Mouse (Mus musculus): ENCODE measurements at regions not wholly inside any gene's neighbourhood (a gene's known extent, or its start where the extent isn't known, plus 50 kb on each side); places are given as distances from the start of the nearest gene placed in this dataset.

DNA sequence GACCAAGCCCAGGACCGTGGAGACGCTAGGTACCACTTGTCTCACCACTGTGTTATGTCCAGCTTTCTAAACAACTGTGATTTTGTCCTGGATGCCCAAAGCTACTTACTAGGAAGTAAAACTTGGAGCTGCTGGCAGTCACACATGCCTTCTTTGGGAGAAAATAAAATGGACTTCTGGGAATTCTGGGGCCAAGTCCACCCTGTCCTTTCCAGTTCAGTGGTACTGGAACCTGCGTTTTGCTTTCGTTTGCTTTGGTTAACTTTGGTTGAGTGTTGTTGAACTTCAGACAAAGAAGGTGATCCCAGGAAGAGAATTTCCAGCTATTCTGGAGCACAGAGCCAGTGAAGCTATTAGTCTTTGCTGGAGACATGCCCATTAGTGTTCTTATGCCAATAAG, 139.8 kb downstream of the Gm9817 start:
- DNase-seq: no peak

DNA sequence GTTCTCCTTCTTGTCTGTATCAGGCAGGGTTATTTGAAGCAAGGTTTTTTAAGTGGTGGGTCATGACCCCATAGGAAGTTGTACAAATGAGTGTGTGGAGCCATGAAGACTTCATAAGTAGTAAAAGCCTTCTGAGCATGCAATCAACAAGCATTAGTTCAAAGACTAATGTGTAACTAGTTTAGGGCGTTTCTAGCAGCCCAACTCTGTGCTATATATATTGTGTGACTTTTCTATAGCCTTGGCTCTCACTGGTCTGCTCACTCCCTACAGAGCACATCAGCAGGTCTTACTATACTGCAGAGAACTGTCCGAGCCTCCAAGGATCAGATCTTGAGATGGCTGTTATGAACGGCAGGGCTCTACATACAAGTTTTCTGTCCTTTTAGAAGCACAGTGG, 141.2 kb downstream of the Gm9817 start:
- DNase-seq: no peak

GRCm38 (mm10) chr13:45230804-45231203, 152.3 kb downstream of the Gm9817 start:
- DNase-seq: no peak

- DNase-seq: no peak
Observed at GRCm38 (mm10) chr13:45235236-45235635, 154.3 kb upstream of the Mylip start.

DNA sequence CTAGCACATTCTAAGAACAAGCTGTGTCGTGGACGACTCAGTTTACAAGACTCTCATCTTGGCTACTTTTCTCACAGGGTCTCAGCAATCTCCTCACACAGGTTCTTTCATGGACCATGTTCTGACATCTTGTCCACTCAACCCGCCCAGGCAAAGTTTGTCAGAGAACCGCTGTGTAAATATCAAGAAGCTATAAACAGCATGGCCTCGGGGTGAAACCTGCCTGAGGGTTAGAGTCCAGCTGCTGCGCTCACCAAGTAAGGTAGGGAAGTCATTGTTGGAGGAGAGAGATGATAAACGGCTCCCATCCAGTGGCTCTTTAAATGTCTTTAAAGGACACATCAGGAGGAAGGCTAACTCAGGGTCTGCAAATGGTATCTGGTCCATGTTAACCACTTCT, 151.3 kb upstream of the Mylip start:
- no peak for DNase-seq

- DNase-seq: no peak
Observed at GRCm38 (mm10) chr13:45239153-45239552, 150.4 kb upstream of the Mylip start.

- DNase-seq: no peak
Observed at GRCm38 (mm10) chr13:45240009-45240653, 149.4 kb upstream of the Mylip start.

GRCm38 (mm10) chr13:45242261-45242660, 147.3 kb upstream of the Mylip start:
- no peak for DNase-seq

DNA sequence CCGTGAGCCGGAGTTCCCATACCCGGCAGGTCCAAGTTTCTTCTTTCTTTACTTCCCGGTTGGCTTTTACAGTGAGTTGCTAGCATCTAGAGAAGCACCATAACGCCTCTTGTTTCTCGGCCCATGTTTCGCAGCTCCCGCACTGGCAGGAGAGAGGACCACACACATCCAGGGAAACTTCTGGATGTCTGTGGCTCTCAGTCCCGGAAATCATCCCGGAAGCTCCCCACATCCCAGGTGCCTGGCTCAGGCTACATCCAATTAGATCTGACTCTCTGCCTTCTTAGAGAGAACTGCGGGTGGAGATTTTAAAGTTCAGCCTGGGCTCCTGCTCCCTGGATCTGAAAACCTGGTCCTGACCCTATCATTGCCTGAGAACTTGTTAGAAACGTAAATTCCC, 146.8 kb upstream of the Mylip start:
- DNase-seq: no peak

GRCm38 (mm10) chr13:45245651-45246050, 143.9 kb upstream of the Mylip start:
- DNase-seq: no peak

DNA sequence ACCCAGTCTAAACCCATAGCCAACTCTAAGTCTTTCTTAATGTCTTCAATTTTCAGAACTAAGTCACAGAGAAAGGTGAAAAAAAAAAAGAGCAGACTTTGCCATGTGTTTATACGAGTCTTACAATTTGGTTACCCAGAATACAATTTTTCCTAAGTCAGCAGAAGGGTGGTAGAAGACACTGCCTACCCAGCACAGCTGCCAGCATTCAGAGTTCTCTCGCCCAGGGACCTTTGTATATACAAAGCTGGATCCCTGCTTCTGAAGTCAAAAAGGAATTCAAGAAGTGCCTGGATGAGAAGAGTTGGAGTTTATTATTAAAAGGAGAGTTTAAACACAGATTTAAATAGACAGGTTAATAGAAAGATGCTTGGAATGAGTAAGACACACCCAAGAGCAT, 143.2 kb upstream of the Mylip start:
- DNase-seq: no peak

DNA sequence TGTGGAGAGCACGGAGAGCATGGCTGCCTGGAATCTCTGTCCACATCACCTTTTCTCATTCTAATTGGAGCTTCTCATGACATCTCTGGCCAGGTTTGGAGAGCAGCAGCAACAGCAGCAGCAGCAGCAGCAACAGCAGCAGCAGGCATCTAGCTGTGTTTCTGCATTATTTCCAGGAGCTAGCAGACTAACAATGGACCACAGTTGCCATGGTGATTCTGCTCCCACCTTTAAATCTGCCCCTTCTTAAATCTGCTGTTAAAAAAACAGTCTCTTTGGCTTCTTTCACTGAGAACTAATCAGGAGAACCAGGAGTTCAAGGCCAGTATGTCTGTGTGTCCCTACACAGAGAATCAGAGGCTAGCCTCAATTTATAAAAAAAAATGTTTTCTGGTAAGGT, 139.5 kb upstream of the Mylip start:
- DNase-seq: no peak

DNA sequence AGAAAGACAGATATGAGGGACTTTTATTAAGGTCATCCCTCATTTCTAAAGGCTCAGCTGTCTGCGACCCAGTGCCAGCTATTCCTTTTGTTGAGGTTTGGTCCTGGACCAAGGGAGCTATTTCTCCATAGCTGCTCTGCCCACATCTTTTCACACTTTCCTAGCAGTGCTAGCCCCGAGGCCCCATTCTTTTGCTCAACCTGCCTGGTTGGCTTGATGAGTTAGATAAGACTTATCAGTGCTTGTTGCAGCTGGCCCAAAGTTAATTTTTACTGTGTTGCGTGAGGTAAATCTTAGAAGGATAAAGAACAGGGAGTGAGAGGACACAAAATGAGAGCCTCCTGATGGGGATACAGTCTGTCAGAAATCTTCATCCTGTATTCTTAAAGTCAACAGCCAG, 138.5 kb upstream of the Mylip start:
- no peak for DNase-seq

- DNase-seq: no peak
Observed at GRCm38 (mm10) chr13:45252126-45252525, 137.4 kb upstream of the Mylip start.

- DNase-seq: no peak
Observed at GRCm38 (mm10) chr13:45253221-45253620, 136.3 kb upstream of the Mylip start.

GRCm38 (mm10) chr13:45255277-45255676, 134.3 kb upstream of the Mylip start:
- no peak for DNase-seq

DNA sequence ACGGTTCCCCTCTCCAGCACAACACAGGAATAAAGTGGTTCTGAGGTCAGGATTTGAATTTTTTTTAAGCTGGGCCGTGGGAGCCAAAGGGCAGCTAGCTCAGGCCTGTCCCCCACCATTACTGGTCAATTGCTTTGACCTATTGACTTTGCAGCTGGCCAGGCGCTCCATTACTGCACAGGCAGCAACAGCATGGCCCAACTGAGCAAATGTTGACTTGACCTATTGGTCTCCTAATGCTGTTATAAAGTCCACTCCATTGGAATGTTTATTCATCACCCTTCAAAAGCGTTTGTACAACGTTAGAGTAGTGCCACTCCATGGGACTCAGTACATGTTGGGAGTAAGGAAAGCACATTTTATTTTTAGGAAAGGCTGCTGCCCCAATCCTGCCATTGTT, 127.5 kb upstream of the Mylip start:
- DNase-seq: peak; percentile 29

DNA sequence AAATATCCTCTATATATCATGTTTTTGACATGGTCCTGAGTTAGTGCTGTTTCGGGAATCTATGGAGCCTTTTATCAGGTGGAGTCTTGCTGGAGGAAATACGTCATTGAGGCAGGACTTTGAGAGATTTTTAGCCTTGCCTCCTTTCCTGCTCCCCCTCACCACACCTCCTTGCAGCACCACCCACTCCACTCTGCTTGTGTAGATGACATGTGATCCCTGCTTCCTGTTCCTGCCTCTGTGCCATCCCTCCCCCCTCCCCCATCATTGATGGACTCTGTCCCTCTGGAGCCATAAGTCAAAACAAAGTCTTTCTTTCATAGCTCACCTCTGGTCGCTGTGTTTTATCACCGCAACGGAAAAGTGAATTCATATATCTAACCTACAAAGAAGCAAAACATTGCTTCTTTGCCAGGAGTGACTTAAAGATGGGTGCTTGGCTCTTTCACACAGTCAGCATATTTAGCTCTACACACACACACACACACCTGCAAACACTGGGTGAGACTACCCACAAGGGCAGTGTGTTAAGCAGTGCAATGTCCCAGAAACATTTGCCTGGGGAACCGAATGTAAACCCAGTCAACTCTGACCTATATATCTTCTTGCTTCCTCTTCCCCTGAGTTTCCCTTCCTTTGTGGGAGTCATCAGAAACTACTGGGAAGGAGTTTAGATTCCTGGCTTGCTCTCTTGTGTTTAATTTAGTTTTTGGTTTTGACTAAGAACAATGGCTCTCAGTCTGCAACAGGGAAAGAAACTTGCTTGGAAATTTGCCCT, 123.1 kb upstream of the Mylip start:
- no peak for DNase-seq

GRCm38 (mm10) chr13:45267446-45267845, 122.1 kb upstream of the Mylip start:
- no peak for DNase-seq

- no peak for DNase-seq
Observed at GRCm38 (mm10) chr13:45267906-45268305, 121.6 kb upstream of the Mylip start.

DNA sequence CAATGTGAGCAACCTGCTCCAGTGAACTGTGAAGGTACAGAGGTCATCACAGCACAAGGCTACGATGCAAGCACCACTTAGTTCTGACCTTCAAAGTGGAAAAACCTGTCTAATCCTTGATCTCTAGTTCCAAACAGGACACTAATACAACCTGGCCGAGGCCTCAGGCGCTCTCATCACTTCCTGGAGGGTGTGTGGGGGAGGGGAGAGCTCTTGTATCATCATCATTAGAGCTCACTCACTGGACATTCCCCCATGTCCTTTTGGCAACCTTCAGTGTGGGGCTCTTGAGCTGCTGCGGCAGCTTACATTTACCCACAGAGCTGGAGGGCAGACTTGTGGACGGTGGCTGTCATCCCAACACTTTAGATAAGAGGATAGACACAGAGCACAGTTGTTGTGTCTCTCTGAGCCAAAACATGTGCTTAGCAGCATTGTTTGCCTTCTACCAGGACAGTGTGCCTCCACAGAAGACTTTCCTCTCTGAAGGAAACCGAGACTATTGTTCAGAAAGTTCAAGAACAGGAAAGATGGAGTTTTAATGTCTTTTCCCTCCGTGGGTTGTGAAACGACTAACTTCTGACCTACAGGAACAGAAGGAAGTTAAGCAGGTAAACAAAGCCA, 115.2 kb upstream of the Mylip start:
- no peak for DNase-seq

- DNase-seq: no peak
Observed at GRCm38 (mm10) chr13:45275391-45275790, 114.2 kb upstream of the Mylip start.

DNA sequence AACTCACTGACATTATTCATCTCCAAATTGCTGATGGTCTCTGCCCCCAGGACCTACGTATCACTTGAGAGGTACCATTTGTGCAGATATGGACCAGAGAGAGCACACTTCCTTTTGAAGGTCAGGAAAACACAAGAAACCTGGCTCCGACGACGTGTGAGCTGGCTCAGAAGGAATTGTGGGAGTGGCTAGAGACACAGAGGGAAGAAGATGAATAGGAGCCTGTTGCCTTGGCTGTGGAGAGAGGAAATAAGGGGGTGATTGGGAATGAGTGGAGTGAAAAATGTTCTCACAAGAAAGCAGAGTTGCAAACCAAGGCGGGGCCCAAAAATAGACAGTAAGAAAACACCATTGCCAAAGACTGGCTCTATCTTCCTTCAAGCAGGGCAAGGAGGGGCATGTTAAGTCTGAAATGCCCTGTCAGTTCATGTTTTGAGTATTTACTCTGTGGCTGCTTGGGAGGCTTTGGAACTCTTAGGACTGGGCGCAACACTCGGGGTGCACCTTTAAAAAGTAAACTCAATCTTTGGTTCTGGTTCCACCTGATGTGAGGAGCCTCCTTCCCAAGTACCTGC, 111.6 kb upstream of the Mylip start:
- DNase-seq: no peak

GRCm38 (mm10) chr13:45281106-45281505, 108.4 kb upstream of the Mylip start:
- DNase-seq: no peak

All from liver (tissue).